Mouse (Mus musculus) kidney, adult 9 months (tissue): Measurements from ENCODE around the gene Hsp90aa1.
"Not testable (repeated sequence)": the region's sequence is repeated elsewhere in the genome, so short reads cannot be mapped to it uniquely, and the experiment has no call there.

Experiments used
- DNase-seq: peaks from one replicate; pipeline ENCODE4 v3.0.0; 2022

Gene Hsp90aa1

GRCm38 (mm10) chr12:110698080-110698479 is 4.4 kb downstream of the Hsp90aa1 start:
- DNase-seq, result no peak

GRCm38 (mm10) chr12:110697457-110697856 is 5.1 kb downstream of the Hsp90aa1 start:
- DNase-seq, result no peak

DNA sequence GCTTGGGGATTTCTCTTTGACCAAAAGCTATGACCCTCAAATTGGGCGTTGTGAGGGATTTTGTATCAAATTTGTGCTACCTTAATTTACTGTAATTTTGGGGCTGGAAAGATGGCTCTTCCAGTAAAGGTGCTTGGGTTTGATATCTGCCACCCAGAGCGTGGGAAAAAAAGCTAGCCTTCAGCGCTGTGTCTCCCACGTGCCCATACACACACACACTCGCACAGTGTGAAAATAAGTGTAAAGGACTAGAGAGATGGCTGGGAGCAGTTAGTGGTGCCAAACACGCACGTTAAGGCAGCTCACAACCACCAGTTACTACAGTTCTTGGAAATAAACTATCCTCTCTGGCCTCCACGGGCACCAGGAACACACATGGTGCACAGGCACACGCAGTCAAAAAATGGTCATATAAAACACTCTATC is 5.5 kb downstream of the Hsp90aa1 start:
- no peak for DNase-seq

DNA sequence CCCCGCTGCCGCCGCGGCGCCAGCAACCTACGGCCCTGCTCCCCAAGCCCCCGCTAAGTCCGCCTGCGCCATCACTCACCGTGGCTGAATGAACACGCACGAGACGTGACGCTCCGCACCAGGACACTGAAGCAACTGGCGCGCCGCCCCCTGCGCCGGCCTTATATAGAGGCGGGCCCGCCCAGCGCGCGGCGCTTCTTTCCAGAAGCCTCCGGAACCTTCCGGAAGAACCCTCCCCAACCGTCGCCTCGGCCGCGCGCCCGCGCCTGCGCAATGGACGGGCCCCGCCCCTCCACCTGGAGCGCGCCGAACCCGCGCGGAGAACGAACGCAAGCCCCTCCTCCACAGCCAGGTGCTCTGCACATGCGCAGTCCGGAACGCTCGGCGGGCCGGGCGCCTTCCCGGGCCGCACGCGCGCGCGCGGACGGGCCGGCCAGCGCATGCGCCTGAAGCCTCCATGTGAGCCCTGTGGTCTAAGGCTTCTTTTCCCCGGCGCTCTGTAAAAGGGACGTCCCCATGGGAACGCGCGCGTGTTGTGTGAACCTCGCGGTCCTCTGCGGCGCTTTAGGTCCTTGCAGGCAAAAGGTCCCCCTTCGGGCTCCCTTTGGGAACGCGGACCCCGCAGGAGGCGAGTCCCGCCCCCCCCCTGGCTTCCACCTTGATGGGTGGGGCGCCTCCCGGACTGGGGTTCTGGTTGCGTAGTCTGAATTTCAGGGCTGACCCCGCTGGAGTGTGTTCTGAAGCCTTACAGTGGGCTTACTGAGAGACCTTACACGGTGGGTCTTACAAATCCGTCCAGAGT is 6.2 kb downstream of the Hsp90aa1 start:
- peak; percentile 98 for DNase-seq

GRCm38 (mm10) chr12:110695676-110696171 is 6.8 kb downstream of the Hsp90aa1 start:
- DNase-seq, result peak; percentile 39

DNA sequence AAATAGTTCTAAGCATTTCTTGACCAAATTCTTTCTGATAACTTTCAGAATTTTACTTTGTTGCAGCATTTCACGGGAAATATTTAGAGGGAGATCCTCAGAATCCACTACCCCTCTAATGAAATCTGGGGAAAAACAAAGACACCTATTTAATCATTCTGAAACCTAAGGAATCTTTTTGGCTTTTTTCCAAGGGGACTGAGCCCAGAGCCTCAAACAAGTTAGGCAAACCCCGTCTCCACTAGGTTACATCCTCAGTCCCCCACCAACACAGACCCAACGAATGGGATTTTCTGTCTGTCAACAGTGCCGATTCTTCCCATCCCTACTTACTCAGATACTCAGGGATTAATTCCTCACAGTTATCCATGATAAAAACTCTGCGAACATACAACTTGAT is 9.2 kb downstream of the Hsp90aa1 start:
- not testable (repeated sequence) for DNase-seq

DNA sequence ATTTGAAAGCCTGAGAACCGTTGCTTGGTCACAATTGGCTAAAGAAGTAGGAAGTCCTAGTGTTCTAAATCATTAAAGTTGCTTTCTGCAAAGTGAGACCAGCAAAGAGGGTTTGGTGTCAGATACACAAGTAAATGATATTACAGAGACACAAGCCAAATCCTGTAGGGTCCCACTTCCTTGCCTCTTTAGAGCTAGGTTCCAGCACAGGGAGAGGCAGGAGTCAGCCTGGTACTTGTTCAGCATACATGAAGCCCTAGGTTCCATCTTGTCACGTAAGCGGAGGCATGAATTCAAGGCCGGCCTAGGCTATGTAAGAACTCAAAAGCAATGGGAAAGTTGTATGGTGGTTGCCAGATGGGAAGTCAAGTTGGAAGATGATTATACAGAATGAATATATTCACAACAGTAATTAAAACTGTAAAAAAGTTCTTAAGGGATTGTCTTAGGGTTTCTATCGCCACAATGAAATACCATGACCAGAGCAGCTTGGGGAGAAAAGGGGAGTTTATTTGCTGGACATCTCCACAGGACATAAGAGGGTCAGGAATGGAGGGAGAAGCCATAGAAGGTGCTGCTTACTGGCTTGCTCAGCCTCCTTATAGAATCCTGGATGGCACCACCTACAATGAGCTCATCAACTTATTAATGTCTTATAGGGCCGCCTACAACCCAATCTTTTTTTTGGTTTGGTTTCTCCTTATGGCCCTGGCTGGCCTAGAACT is 12.4 kb downstream of the Hsp90aa1 start:
- no peak for DNase-seq

DNA sequence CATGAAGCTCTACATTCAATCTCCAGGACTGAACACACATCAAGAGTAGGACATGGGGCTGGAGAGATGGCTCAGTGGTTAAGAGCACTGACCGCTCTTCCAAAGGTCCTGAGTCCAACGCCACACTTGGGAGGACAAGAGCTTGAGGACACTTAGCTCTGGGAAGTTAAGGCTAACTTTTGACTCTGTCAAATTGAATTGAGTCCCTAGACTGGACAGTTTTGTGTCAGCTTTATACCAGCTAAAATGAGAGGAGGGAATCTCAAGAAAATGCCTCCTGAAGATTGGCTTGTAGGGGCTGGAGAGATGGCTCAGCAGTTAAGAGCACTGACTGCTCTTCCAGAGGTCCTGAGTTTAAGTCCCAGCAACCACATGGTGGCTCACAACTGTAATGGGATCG is 13.6 kb downstream of the Hsp90aa1 start:
- DNase-seq, result not testable (repeated sequence)

- peak; percentile 81 for DNase-seq
Measured at GRCm38 (mm10) chr12:110687894-110688734, 14.4 kb downstream of the Hsp90aa1 start.

- DNase-seq, result no peak
Measured at GRCm38 (mm10) chr12:110683580-110683979, 18.9 kb downstream of the Hsp90aa1 start.

DNA sequence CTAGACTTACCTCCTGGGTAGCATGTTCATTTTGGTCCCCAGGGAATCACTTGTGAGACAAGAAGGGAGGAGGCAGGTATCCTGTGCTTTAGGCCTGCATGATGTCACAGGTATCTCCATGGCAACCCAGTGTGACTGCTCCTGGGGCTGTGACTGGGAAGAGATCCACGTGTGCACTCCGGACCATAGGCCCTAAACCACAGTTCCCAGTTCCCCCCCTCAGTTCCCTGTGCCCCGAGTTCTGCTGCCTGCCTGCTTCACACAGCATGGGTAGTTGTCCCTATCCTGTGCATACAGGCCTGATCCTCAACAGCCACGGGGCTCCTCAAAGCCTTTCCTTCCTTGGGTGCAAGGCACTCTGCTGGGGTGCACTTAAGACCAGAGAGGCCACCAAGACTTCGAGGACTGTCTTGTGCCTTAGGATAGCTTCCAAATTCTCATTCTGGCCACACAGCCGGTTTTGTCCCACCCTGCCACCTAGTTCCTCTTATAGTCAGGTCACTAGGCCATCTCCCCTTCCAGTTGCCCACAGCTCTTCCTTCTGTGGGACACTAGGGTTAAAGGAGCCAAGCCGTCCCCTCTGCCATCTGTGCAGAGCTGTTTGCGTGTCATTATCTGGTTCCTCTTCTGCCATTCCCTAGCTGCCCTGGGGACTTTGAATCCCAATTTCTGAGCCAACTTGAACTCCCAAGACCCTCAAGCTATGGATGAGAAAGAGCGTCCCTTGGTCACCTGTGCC is 19.8 kb downstream of the Hsp90aa1 start, which contains the start of gene 1700001K19Rik:
TSS of gene 1700001K19Rik (minus strand) at position 59 of the 739 bp plus-strand sequence.
- no peak for DNase-seq

- DNase-seq, result no peak
Measured at GRCm38 (mm10) chr12:110681878-110682277, 20.6 kb downstream of the Hsp90aa1 start.

GRCm38 (mm10) chr12:110681191-110681590 is 21.3 kb downstream of the Hsp90aa1 start:
- no peak for DNase-seq

DNA sequence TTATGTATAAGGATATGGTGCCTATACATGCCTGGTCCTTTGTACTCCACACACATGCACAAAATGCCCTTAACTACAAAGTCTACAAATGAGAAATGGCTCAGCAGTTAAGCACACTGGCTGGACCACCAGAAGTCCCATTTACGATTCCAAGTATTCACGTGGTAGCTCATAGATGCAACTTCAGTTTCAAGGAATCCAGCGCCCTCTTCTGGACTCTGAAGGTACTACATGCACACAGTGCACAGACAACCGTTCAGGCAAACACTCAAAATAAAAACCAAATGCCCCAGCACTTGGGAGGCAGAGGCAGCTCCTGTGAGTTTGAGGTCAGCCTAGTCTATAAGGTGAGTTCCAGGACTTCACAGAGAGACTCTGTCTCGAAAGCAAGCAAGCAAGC is 28.3 kb downstream of the Hsp90aa1 start:
- peak; percentile 29 for DNase-seq

DNA sequence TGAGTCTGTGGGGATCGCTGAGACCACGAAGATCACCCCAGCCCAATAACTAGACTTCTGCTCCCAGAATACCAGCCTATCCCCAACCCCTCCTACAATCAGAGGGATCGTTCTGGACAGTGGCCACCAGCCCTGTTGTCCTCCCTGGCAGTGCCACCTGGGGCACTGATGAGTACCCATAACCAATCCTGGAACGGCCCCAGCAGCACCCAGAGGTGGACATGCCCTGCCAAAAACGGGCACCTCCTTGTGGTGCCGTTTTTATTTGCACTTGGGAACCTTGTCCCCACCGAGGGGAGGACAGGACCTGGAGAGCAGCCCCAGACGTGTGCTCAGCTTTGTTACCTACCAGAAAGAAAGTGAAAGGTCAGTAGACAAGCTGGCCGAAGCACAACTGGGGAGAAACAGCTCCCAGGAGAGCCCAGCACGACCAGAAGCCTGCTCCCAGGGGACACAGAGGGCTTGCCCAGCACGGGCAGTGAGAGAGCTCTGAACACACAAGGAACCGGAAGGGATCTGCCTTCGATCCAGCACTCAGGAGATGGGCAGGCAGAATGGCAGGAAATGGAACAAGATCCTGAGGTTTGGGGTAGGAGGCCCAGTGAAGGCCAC is 35.0 kb downstream of the Hsp90aa1 start:
- peak; percentile 33 for DNase-seq

GRCm38 (mm10) chr12:110661746-110662145 is 40.8 kb downstream of the Hsp90aa1 start:
- no peak for DNase-seq

GRCm38 (mm10) chr12:110651464-110651863 is 51.1 kb downstream of the Hsp90aa1 start:
- DNase-seq, result no peak

- DNase-seq, result no peak
Measured at GRCm38 (mm10) chr12:110650241-110650641, 52.3 kb downstream of the Hsp90aa1 start.
